Mouse (Mus musculus) testis, adult 2 months (tissue): ENCODE measurements around the gene Cfap299. TPM values are rescaled to one million over a fixed set of nuclear protein-coding genes. Genes with fewer than 3 reads are reported as not detected.

Experiments
- H3K27ac ChIP-seq: fragments of 200-500 bp; 2 replicates; pipeline ENCODE4 v1.5.1; 2012; ENCODE audit warnings: low read depth, low read length; ENCODE audit not compliant: control insufficient read depth, insufficient read depth
- H3K27me3 ChIP-seq: fragments of 200-500 bp; 2 replicates; pipeline ENCODE4 v1.6.1; 2012; ENCODE audit warnings: mild to moderate bottlenecking, low read length, moderate library complexity; ENCODE audit not compliant: control insufficient read depth, insufficient read depth
- H3K36me3 ChIP-seq: fragments of 200-500 bp; 2 replicates; pipeline ENCODE4 v1.6.1; 2012; ENCODE audit warnings: mild to moderate bottlenecking, low read length; ENCODE audit not compliant: control insufficient read depth, insufficient read depth
- H3K4me1 ChIP-seq: fragments of 200-500 bp; 2 replicates; pipeline ENCODE4 v1.6.1; 2012; ENCODE audit warnings: low read length; ENCODE audit not compliant: control insufficient read depth, insufficient read depth
- H3K4me3 ChIP-seq: fragments of 200-500 bp; 2 replicates; pipeline ENCODE4 v1.5.1; 2012; ENCODE audit warnings: low read depth, mild to moderate bottlenecking, low read length, moderate library complexity, mixed read lengths; ENCODE audit not compliant: control insufficient read depth
- CTCF ChIP-seq: fragments of 200-500 bp; IDR thresholded peaks from 2 replicates; pipeline ENCODE4 v1.5.1; 2012; ENCODE audit warnings: low read depth, mild to moderate bottlenecking, inconsistent platforms, low read length, moderate library complexity; ENCODE audit not compliant: control insufficient read depth, insufficient read depth, insufficient replicate concordance
- POLR2A ChIP-seq: fragments of 200-500 bp; IDR thresholded peaks from 2 replicates; pipeline ENCODE4 v1.6.1; 2012; ENCODE audit warnings: low read depth, mild to moderate bottlenecking, inconsistent platforms, low read length, moderate library complexity; ENCODE audit not compliant: control insufficient read depth
- polyA plus RNA-seq: library from polyadenylated mRNA; depleted of rRNA; stranded (reverse); fragments of >200 nt; gene quantifications from 2 replicates; pipeline ENCODE4 v1.2.3, GENCODE M21; 2012

The Cfap299 gene
- polyA plus RNA-seq, 1 experiment: 62.1 TPM

DNA sequence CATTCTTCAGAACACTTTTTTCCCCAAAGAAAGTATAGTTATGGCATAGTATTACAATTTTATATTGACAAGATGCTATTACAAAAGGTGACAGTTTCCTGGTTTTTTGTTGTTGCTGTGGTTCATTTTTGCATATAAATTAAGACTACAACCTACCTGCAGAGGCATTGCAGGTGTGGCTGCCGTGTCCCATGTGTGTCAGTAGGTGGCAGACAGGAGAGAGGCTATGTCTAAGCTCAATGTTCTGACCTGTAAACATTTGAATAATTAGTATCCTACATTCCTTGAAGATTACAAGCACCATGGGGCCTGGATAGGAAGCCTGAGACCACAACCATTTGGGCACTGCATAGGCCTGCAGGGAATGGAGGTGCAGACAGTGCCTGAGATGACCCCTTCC, 212.2 kb downstream of the Cfap299 start:
- no peaks in the 10 kb centered on the region for H3K27me3 ChIP-seq
- no peak overlapping the region for H3K4me3 ChIP-seq
- H3K27ac ChIP-seq: no peak overlapping the region
- no peak for TF ChIP-seq CTCF
- no peak for TF ChIP-seq POLR2A
- no peaks in the 10 kb centered on the region for H3K4me1 ChIP-seq
- H3K36me3 ChIP-seq: no peaks in the 10 kb centered on the region

DNA sequence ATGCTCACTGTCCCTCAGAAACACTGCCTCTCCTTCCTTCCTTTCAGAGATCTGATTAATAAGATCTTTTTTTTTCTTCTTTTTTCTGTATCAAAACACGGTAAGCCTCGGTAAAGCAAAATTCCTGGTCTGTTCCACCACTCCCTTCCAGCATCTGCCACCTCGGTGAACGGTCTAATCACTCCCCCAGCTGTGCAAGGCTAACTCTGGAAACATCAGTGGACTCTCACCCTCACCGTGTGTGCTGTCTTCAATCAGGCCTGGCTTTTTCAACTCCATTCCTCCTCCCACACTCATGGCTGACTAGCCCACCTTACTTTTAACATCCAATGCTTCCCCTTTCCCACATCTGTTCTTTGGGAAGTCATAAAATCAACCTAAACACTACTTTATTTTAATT, 221.2 kb downstream of the Cfap299 start:
- no peaks in the 10 kb centered on the region for H3K4me1 ChIP-seq
- no peak for TF ChIP-seq POLR2A
- TF ChIP-seq CTCF: no peak
- no peak overlapping the region for H3K27ac ChIP-seq
- H3K27me3 ChIP-seq: no peaks in the 10 kb centered on the region
- H3K4me3 ChIP-seq: no peak overlapping the region
- no peaks in the 10 kb centered on the region for H3K36me3 ChIP-seq

DNA sequence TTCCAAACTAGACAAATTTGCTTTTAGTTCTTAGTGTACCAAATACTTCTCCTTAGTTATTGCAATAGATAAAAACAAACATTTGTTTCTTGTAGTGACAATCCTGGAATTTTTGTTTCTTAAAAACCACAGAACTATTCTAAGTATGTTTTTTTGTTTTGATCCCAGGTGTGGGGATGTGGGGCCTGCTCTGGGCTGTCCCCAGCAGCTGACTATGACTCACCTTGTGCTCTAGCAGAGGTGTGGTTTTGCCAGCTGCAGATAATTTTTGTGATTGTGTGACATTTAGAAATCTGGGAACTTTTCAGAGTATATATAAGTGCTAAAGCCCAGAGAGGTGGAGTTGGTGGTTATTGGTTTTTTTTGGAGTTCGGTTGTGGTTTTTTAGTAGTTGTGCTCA, 221.8 kb downstream of the Cfap299 start:
- Histone ChIP-seq H3K27me3 (no peaks in the 10 kb centered on the region), H3K4me3 (no peak overlapping the region), H3K27ac (no peak overlapping the region), H3K36me3 (no peaks in the 10 kb centered on the region), H3K4me1 (no peaks in the 10 kb centered on the region)
- TF ChIP-seq POLR2A (no peak), CTCF (no peak)

DNA sequence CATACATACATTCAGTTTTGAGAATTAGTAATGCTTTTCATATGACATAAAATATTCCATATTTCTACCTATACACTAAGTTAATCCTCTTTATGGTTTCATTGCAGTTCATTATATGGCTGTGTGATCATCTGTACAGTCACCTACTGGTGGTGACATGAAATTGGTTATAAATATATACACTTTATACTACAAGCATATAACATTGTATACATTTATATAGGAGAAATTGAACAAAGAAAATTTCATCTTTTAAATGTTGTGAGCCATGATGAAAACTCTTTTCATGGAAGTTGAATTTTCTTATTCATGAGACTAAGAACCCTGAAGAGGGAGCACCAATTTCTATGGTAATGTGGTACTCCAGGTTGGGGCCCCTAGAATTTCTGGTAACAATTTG, 223.3 kb downstream of the Cfap299 start, which contains the start of gene Gm11111:
Gene Gm11111, plus strand, starts transcription at position 301 of the 400 bp plus-strand sequence.
- Histone ChIP-seq H3K27ac (no peak within 1 kb of the TSS), H3K4me1 (no peaks in the 10 kb centered on the region), H3K4me3 (no peak within 1 kb of the TSS), H3K27me3 (no peaks in the 10 kb centered on the region), H3K36me3 (no peaks in the 10 kb centered on the region)
- TF ChIP-seq CTCF (no peak), POLR2A (no peak)

DNA sequence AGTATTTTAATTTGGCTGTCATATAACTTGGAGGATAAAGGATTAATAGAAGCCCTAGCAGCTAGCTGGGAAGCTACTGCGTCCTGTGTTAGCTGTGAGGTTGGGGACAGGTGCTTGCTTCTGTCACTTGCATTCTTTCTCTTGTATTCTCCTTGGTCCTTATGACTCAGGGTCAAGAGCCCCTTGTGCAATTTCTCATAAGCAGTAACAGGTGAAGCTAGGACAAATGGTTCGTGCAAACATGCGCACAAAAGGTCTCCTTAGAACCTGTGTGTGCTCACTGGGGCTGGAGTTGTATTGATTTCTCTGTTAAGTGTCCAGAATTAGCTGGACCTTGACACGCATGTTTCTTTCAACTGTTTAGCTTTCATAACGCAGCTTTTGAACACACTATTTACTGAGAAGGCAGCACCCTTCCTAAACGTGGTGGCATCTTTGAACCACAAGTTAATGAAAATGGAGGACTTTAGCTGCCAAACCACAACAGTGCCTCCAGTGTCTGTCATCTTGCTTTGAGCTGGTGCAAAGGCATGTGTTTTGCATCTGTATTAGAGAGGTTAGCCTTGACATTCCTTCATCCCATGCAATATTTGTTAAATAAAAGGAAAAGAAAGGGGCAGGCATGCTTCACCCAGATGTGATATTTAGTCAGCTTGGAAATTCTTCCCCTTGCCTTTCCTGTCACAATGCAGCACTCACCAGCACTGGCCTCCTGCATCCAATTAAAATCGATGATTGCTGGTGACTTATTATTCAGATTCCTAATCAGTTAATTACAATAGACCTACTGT, 223.9 kb downstream of the Cfap299 start:
- Histone ChIP-seq H3K4me1 (no peaks in the 10 kb centered on the region), H3K4me3 (no peak overlapping the region), H3K27ac (no peak overlapping the region), H3K27me3 (no peaks in the 10 kb centered on the region), H3K36me3 (no peaks in the 10 kb centered on the region)
- TF ChIP-seq POLR2A: no peak
- no peak for TF ChIP-seq CTCF

DNA sequence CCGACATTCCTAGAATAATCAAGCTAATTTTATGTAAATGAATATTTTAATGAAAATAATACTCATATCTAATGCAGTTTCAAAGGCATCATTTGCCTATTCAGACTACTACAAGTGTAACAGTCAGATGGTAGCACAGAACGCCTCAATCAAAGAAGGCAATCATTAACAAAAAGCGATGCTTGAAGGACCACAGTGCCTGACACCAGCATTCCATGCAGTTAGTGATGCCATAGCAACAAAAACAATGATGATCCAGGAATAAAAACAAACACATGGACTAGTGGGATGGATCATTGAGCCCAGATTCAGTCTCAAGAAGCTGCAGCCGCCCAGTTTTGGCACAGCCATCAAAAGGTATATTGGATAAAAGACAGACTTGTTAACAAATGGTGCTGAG, 232.2 kb downstream of the Cfap299 start:
- Histone ChIP-seq H3K27me3 (no peaks in the 10 kb centered on the region), H3K36me3 (no peaks in the 10 kb centered on the region), H3K4me3 (no peak overlapping the region; the same call in 1 of the 2 replicates), H3K4me1 (no peaks in the 10 kb centered on the region; the same call in 1 of the 2 replicates), H3K27ac (0 out of 2 replicates have a peak overlapping the region, but pooled peaks have one; percentile 4)
- no peak for TF ChIP-seq POLR2A
- TF ChIP-seq CTCF: no peak

DNA sequence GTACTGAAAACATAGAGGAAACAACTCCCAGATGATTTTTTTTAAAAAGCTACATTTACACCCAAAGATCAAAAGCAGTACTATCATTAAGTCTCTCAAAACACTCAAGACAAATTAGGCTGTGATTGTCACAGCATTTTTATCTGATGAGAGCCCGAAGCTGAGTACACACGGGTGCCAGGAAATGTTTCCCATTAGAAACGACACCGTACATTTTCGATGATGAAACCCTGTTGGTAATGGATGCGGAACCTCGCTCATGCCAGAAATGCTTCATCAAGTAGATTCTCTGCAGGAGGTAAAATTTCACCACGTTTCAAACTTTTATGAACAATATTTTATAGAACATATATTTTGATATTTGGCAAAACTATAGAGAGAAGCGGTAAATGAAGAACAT, 233.7 kb downstream of the Cfap299 start:
- H3K4me3 ChIP-seq: no peak overlapping the region; the same call in 1 of the 2 replicates
- H3K27ac ChIP-seq: no peak overlapping the region
- H3K36me3 ChIP-seq: no peaks in the 10 kb centered on the region
- H3K4me1 ChIP-seq: no peaks in the 10 kb centered on the region; the same call in 1 of the 2 replicates
- TF ChIP-seq CTCF (no peak), POLR2A (no peak)
- H3K27me3 ChIP-seq: no peaks in the 10 kb centered on the region

DNA sequence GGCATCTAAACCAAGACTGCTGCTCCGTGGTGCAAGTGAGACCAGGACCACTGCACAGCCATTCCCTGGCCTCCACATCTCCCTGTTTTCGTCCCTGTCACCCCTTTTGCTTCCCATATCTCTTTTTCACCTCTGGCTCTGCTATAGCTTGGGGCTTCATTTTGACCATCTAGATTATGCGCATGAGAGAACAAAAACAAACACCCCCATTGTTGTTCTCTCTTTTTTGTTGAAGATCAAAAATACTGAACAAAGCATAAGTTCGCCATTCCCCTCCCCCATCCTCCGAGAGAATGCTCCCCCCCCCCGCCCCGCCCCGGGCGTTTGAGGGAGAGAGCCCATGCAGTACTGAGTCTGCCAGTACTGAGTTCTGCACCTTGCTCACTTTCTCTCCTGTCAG, 234.7 kb downstream of the Cfap299 start:
- TF ChIP-seq CTCF (no peak), POLR2A (no peak)
- Histone ChIP-seq H3K4me1 (no peaks in the 10 kb centered on the region; the same call in 1 of the 2 replicates), H3K27ac (no peak overlapping the region), H3K4me3 (peak overlapping the region; percentile 54), H3K27me3 (no peaks in the 10 kb centered on the region), H3K36me3 (no peaks in the 10 kb centered on the region)
